Mouse (Mus musculus): ENCODE data around the gene Aff3.

- no peak for TF ChIP-seq CTCF (IDR thresholded peaks at IDR 0.05; ENCODE audit: insufficient read depth, low read depth, low read length)
- TF ChIP-seq POLR2A (IDR thresholded peaks at IDR 0.05; ENCODE audit: insufficient read depth, low read depth, low read length) = no peak
These were observed 86.4 kb downstream of the Aff3 start for GRCm38 (mm10) chr1:38578339-38578738.
